Mouse (Mus musculus): ENCODE results near the gene Tdg. TPM values are rescaled to one million over a fixed set of nuclear protein-coding genes. Genes with fewer than 3 reads are reported as not detected.
A peak's percentile ranks its signal among the peaks of the same experiment; 100 is the strongest.

Gene Tdg
- polyA plus RNA-seq, 2 experiments: 77.3 to 116 TPM

GRCm38 (mm10) chr10:82695956-82696355 is 66.3 kb downstream of the Tdg start, which contains the start of gene Hcfc2:
Gene Hcfc2 (plus strand): TSS chr10:82696160.
- H3K27ac ChIP-seq (replicated peaks; ENCODE audit: low read depth, low read length): no peak within 1 kb of the TSS
- peaks cover 16% of the 10 kb centered on the region for H3K4me1 ChIP-seq (ENCODE audit: control insufficient read depth, insufficient read depth, low read length)
- H3K4me2 ChIP-seq (replicated peaks; ENCODE audit: low read depth, low read length, severe bottlenecking): no peak within 1 kb of the TSS
- TF ChIP-seq POLR2A (IDR thresholded peaks at IDR 0.05; ENCODE audit: borderline replicate concordance, extremely low read depth, insufficient read depth, insufficient read length): no peak
- no peak within 1 kb of the TSS for H3K9ac ChIP-seq (ENCODE audit: low read depth, low read length, severe bottlenecking)
- no peak within 1 kb of the TSS for H3K4me3 ChIP-seq (replicated peaks; ENCODE audit: low read length)
- no peaks in the 10 kb centered on the region for H3K27me3 ChIP-seq (ENCODE audit: control insufficient read depth, insufficient read depth, low read length)
- 81% methylated on average over 5 of the region's 5 CpGs for WGBS
- no peak for DNase-seq (ENCODE audit: low spot score)
- H3K9me3 ChIP-seq (ENCODE audit: control insufficient read depth, low read length): no peaks in the 10 kb centered on the region
- H3K36me3 ChIP-seq (ENCODE audit: control insufficient read depth, insufficient read depth, low read length): no peaks in the 10 kb centered on the region
- ATAC-seq (ENCODE audit: low FRiP score, low read depth): no peak

GRCm38 (mm10) chr10:82696453-82697079 is 66.9 kb downstream of the Tdg start:
- no peak overlapping the region for H3K4me2 ChIP-seq (replicated peaks; ENCODE audit: low read depth, low read length, severe bottlenecking)
- no peak overlapping the region for H3K27ac ChIP-seq (replicated peaks; ENCODE audit: low read depth, low read length)
- ATAC-seq (ENCODE audit: low FRiP score, low read depth): no peak
- peaks cover 10% of the 10 kb centered on the region for H3K4me1 ChIP-seq (ENCODE audit: control insufficient read depth, insufficient read depth, low read length)
- WGBS: 72% methylated on average over 4 of the region's 4 CpGs
- H3K36me3 ChIP-seq (ENCODE audit: control insufficient read depth, insufficient read depth, low read length): 0 out of 2 replicates have a peak, but pooled peaks cover 5% of the 10 kb centered on the region
- no peak overlapping the region for H3K9ac ChIP-seq (ENCODE audit: low read depth, low read length, severe bottlenecking)
- no peaks in the 10 kb centered on the region for H3K27me3 ChIP-seq (ENCODE audit: control insufficient read depth, insufficient read depth, low read length)
- no peaks in the 10 kb centered on the region for H3K9me3 ChIP-seq (ENCODE audit: control insufficient read depth, low read length)
- no peak for TF ChIP-seq POLR2A (IDR thresholded peaks at IDR 0.05; ENCODE audit: borderline replicate concordance, extremely low read depth, insufficient read depth, insufficient read length)
- no peak overlapping the region for H3K4me3 ChIP-seq (replicated peaks; ENCODE audit: low read length)
- no peak for DNase-seq (ENCODE audit: low spot score)

GRCm38 (mm10) chr10:82697305-82697898 is 67.8 kb downstream of the Tdg start:
- H3K36me3 ChIP-seq (ENCODE audit: control insufficient read depth, insufficient read depth, low read length): peaks cover 11% of the 10 kb centered on the region; the same call in 1 of the 2 replicates
- no peaks in the 10 kb centered on the region for H3K9me3 ChIP-seq (ENCODE audit: control insufficient read depth, low read length)
- H3K4me2 ChIP-seq (replicated peaks; ENCODE audit: low read depth, low read length, severe bottlenecking): no peak overlapping the region
- no peak for ATAC-seq (ENCODE audit: low FRiP score, low read depth)
- no peak overlapping the region for H3K4me3 ChIP-seq (replicated peaks; ENCODE audit: low read length)
- peaks cover 9% of the 10 kb centered on the region for H3K4me1 ChIP-seq (ENCODE audit: control insufficient read depth, insufficient read depth, low read length)
- H3K9ac ChIP-seq (ENCODE audit: low read depth, low read length, severe bottlenecking): no peak overlapping the region
- TF ChIP-seq POLR2A (IDR thresholded peaks at IDR 0.05; ENCODE audit: borderline replicate concordance, extremely low read depth, insufficient read depth, insufficient read length): no peak
- DNase-seq (ENCODE audit: low spot score): no peak
- WGBS: 85% methylated on average over 3 of the region's 3 CpGs
- no peak overlapping the region for H3K27ac ChIP-seq (replicated peaks; ENCODE audit: low read depth, low read length)
- H3K27me3 ChIP-seq (ENCODE audit: control insufficient read depth, insufficient read depth, low read length): no peaks in the 10 kb centered on the region

GRCm38 (mm10) chr10:82698712-82699261 is 69.2 kb downstream of the Tdg start:
- peak overlapping the region; percentile 80 for H3K27ac ChIP-seq (replicated peaks; ENCODE audit: low read depth, low read length)
- peak; percentile 72; the same call in 1 of the 2 replicates for TF ChIP-seq POLR2A (IDR thresholded peaks at IDR 0.05; ENCODE audit: borderline replicate concordance, extremely low read depth, insufficient read depth, insufficient read length)
- H3K4me3 ChIP-seq (replicated peaks; ENCODE audit: low read length): peak overlapping the region; percentile 96
- H3K4me1 ChIP-seq (ENCODE audit: control insufficient read depth, insufficient read depth, low read length): peaks cover 9% of the 10 kb centered on the region
- H3K27me3 ChIP-seq (ENCODE audit: control insufficient read depth, insufficient read depth, low read length): no peaks in the 10 kb centered on the region
- H3K36me3 ChIP-seq (ENCODE audit: control insufficient read depth, insufficient read depth, low read length): peaks cover 13% of the 10 kb centered on the region
- peak overlapping the region; percentile 80 for H3K9ac ChIP-seq (ENCODE audit: low read depth, low read length, severe bottlenecking)
- peak; percentile 86 for DNase-seq (ENCODE audit: low spot score)
- 1% methylated on average over 11 of the region's 42 CpGs for WGBS
- no peaks in the 10 kb centered on the region for H3K9me3 ChIP-seq (ENCODE audit: control insufficient read depth, low read length)
- ATAC-seq (ENCODE audit: low FRiP score, low read depth): peak; percentile 97
- peak overlapping the region; percentile 71 for H3K4me2 ChIP-seq (replicated peaks; ENCODE audit: low read depth, low read length, severe bottlenecking)

- Histone ChIP-seq H3K4me2 (replicated peaks; ENCODE audit: low read depth, low read length, severe bottlenecking) (peak overlapping the region; percentile 83), H3K9ac (ENCODE audit: low read depth, low read length, severe bottlenecking) (peak overlapping the region; percentile 80), H3K27ac (replicated peaks; ENCODE audit: low read depth, low read length) (peak overlapping the region; percentile 80; the same call in 1 of the 2 replicates), H3K4me3 (replicated peaks; ENCODE audit: low read length) (peak overlapping the region; percentile 96), H3K36me3 (ENCODE audit: control insufficient read depth, insufficient read depth, low read length) (peaks cover 17% of the 10 kb centered on the region), H3K4me1 (ENCODE audit: control insufficient read depth, insufficient read depth, low read length) (peaks cover 9% of the 10 kb centered on the region), H3K9me3 (ENCODE audit: control insufficient read depth, low read length) (no peaks in the 10 kb centered on the region), H3K27me3 (ENCODE audit: control insufficient read depth, insufficient read depth, low read length) (no peaks in the 10 kb centered on the region)
- DNase-seq (ENCODE audit: low spot score): peak; percentile 38
- under 1% methylated on average over 39 of the region's 59 CpGs for WGBS
- no peak for TF ChIP-seq POLR2A (IDR thresholded peaks at IDR 0.05; ENCODE audit: borderline replicate concordance, extremely low read depth, insufficient read depth, insufficient read length)
- peak; percentile 77 for ATAC-seq (ENCODE audit: low FRiP score, low read depth)
These were observed 69.8 kb downstream of the Tdg start for GRCm38 (mm10) chr10:82699296-82699941.

Other genes starting within 250 kb of the Tdg start
- gene Gm1553, start 137.2 kb upstream of the Tdg start, polyA plus RNA-seq (2012; rRNA removed): not detected in 2 replicates
- not detected in 2 replicates for gene Gm1553, start 137.2 kb upstream of the Tdg start, polyA plus RNA-seq (2014; fragmentation: Nextera tagmentation; extraction: Ambion mirVana)
- gene 1190007I07Rik, start 6.6 kb upstream of the Tdg start, polyA plus RNA-seq (2012; rRNA removed): 46.4 and 46.7 TPM in 2 replicates
- 33.8 and 40.5 TPM in 2 replicates for gene 1190007I07Rik, start 6.6 kb upstream of the Tdg start, polyA plus RNA-seq (2014; fragmentation: Nextera tagmentation; extraction: Ambion mirVana)
- gene Glt8d2, start 60.8 kb downstream of the Tdg start, polyA plus RNA-seq (2012; rRNA removed): 25.5 and 27.8 TPM in 2 replicates
- gene Glt8d2, start 60.8 kb downstream of the Tdg start, polyA plus RNA-seq (2014; fragmentation: Nextera tagmentation; extraction: Ambion mirVana): 23.1 and 23.4 TPM in 2 replicates
- gene Hcfc2, start 66.3 kb downstream of the Tdg start, polyA plus RNA-seq (2012; rRNA removed): 36.1 and 38.8 TPM in 2 replicates
- 44.6 and 48.2 TPM in 2 replicates for gene Hcfc2, start 66.3 kb downstream of the Tdg start, polyA plus RNA-seq (2014; fragmentation: Nextera tagmentation; extraction: Ambion mirVana)
- gene Nfyb, start 134.3 kb downstream of the Tdg start, polyA plus RNA-seq (2012; rRNA removed): 41.3 and 41.5 TPM in 2 replicates
- gene Nfyb, start 134.3 kb downstream of the Tdg start, polyA plus RNA-seq (2014; fragmentation: Nextera tagmentation; extraction: Ambion mirVana): 41.0 and 54.2 TPM in 2 replicates
- 67.7 and 71.4 TPM in 2 replicates for gene Txnrd1, start 204.1 kb downstream of the Tdg start, polyA plus RNA-seq (2012; rRNA removed)
- gene Txnrd1, start 204.1 kb downstream of the Tdg start, polyA plus RNA-seq (2014; fragmentation: Nextera tagmentation; extraction: Ambion mirVana): 87.9 and 97.7 TPM in 2 replicates
- gene Eid3, start 236.8 kb downstream of the Tdg start, polyA plus RNA-seq (2012; rRNA removed): 0.53 and 0.72 TPM in 2 replicates
- 0.43 and 0.55 TPM in 2 replicates for gene Eid3, start 236.8 kb downstream of the Tdg start, polyA plus RNA-seq (2014; fragmentation: Nextera tagmentation; extraction: Ambion mirVana)